Mouse (Mus musculus) kidney, adult 2 months (tissue): ENCODE results near the gene Tcn2.
"Not testable (repeated sequence)": the region's sequence is repeated elsewhere in the genome, so short reads cannot be mapped to it uniquely, and the experiment has no call there.

ENCODE experiments used
- CTCF ChIP-seq: fragments of 200-500 bp; conservative IDR thresholded peaks from 2 replicates; pipeline ENCODE4 v1.5.1; 2011; ENCODE audit warnings: low read depth, mild to moderate bottlenecking, control low read depth, low read length, moderate library complexity, mixed read lengths; ENCODE audit not compliant: insufficient read depth, insufficient read length
- POLR2A ChIP-seq: fragments of 200-500 bp; IDR thresholded peaks from one replicate; pipeline ENCODE4 v1.6.1; 2011; ENCODE audit warnings: low read depth, low read length, control low read depth

DNA sequence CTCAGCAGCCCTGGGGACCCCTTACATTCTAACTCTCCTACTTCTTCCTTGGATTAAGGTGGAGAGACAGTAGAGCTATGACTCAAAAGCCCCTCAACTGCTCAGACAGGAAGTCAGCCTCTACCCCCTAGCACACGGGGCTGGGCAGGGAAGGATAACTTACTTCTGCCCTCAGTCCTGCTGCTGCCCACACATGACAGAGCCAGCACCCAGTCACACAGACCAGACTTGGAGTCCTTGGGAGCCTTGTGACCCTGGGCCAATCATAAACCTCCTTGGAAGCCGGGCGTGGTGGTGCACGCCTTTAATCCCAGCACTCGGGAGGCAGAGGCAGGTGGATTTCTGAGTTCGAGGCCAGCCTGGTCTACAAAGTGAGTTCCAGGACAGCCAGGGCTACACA, 20.5 kb downstream of the Tcn2 start:
- not testable (repeated sequence) for TF ChIP-seq CTCF, POLR2A
